Mouse (Mus musculus) thymus, adult 2 months (tissue): ENCODE data around the gene Ctnnbip1.

Experiments used
- CTCF ChIP-seq: fragments of 200-500 bp; IDR thresholded peaks from 2 replicates; pipeline ENCODE4 v1.5.1; 2012; ENCODE audit warnings: mild to moderate bottlenecking, control low read depth, low read length, moderate library complexity, borderline replicate concordance; ENCODE audit not compliant: control insufficient read depth, poor library complexity, insufficient read depth; ENCODE audit errors: extremely low read depth
- POLR2A ChIP-seq: fragments of 200-500 bp; IDR thresholded peaks from 2 replicates; pipeline ENCODE4 v1.6.1; 2012; ENCODE audit warnings: mild to moderate bottlenecking, low read length, control low read depth, moderate library complexity; ENCODE audit not compliant: control insufficient read depth, poor library complexity, insufficient read depth; ENCODE audit errors: extremely low read depth

DNA sequence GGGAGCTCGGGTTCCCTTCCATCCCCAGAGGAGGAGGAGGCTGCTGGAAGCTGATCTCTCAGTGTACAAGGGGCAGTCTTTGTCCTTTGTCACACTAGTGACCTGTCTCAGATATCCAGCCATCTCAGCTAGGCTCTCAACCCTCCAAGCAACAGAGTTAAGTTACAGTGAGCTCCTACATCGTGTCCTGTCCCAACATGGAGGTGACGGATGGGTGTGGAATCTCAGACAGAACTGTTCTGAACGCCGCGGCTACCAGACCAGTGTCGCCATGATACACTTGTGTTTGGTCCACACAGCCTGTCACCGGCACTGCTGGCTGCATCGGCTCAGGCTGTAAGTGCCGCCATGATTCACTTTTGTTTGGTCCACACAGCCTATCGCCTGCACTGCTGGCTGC is 41.0 kb upstream of the Ctnnbip1 start, which contains the start of gene Tmem274:
- no peak for TF ChIP-seq CTCF
- no peak for TF ChIP-seq POLR2A
